Mouse (Mus musculus): ENCODE results near the gene Slx1b. TPM values are rescaled to one million over a fixed set of nuclear protein-coding genes. Genes with fewer than 3 reads are reported as not detected.

Slx1b gene
- polyA plus RNA-seq, 1 experiment from 2014 or later: 20.3 TPM

DNA sequence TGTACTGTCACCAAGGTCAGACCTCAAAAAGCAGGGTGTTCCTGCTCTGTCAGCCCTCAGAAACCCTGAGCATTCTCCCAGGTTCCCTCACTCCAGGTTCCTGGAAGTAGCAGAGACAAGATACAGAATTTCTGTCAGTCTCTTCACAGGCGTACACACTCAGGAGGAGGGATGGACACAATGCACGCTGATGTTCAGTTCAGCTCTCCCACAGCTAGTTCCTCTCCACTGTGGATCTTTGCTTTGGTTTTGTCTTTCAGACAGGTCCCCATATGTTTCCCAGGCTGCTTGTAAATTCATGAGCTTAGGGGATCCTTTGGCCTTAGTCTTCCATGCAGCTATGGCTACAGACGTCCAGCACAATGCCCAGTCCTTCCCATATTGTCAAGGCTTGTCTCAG, 1.3 kb upstream of the Slx1b start:
- Histone ChIP-seq H3K27ac (ENCODE audit: low read length) (no peak overlapping the region), H3K9ac (replicated peaks; ENCODE audit: low read depth, low read length) (peak overlapping the region; percentile 79; the same call in 1 of the 2 replicates), H3K4me1 (replicated peaks; ENCODE audit: control insufficient read depth, insufficient read depth, low read length) (peaks cover 36% of the 10 kb centered on the region), H3K4me2 (ENCODE audit: low read length) (peak overlapping the region; percentile 86), H3K36me3 (ENCODE audit: control insufficient read depth, insufficient read depth) (peaks cover 11% of the 10 kb centered on the region), H3K27me3 (replicated peaks; ENCODE audit: control insufficient read depth, insufficient read depth, low read length) (no peaks in the 10 kb centered on the region), H3K4me3 (replicated peaks; ENCODE audit: low read length) (peak overlapping the region; percentile 78), H3K9me3 (ENCODE audit: control insufficient read depth, low read length) (no peaks in the 10 kb centered on the region)
- ATAC-seq: no peak
- WGBS: 71% methylated on average over 3 of the region's 3 CpGs

DNA sequence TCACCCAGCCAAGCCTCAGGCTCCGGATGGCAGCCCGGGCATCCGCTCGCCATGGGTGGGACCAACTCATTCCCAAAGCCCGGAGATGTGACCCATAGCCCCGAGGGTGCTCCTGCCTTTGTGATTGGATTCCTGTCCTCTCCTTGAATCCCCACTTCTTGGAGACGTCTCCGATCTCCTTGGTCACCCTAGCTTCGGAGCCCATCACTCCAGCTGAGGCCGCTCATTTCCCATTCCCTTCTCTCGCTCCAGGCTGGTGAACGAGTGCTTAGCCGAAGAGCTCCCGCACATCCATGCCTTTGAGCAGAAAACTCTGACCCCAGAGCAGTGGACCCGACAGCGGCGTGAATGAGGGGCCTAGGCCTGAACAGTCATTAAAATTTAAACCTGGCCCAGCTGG, 719 bp upstream of the Slx1b start:
- Histone ChIP-seq H3K4me1 (replicated peaks; ENCODE audit: control insufficient read depth, insufficient read depth, low read length) (peaks cover 31% of the 10 kb centered on the region), H3K9me3 (ENCODE audit: control insufficient read depth, low read length) (no peaks in the 10 kb centered on the region), H3K9ac (replicated peaks; ENCODE audit: low read depth, low read length) (peak overlapping the region; percentile 79), H3K36me3 (ENCODE audit: control insufficient read depth, insufficient read depth) (peaks cover 15% of the 10 kb centered on the region), H3K27ac (ENCODE audit: low read length) (no peak overlapping the region; the same call in 1 of the 2 replicates), H3K27me3 (replicated peaks; ENCODE audit: control insufficient read depth, insufficient read depth, low read length) (no peaks in the 10 kb centered on the region), H3K4me3 (replicated peaks; ENCODE audit: low read length) (peak overlapping the region; percentile 78), H3K4me2 (ENCODE audit: low read length) (peak overlapping the region; percentile 86)
- no peak for ATAC-seq
- WGBS: 4% methylated on average over 17 of the region's 17 CpGs

DNA sequence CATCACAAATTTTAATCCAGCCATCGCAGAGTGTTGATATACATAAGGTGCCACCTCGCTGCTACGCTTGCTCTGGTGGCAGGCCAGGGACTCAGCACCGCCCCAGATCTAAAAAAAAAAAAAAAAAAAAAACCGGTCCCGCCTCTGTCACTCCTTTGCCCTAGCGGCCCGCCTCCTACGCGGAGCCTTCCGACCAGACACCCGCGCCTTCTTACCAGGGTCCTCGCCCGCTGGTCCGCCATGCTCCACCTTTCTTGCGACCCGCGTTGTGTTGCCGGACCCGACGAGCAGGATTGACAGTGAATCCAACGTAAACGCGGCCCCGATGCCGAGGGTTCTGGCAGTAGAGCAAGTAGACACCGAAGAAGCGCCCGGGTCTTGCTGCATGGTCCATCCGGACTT, 373 bp downstream of the Slx1b start, which contains the start of gene Bola2:
Bola2 (plus strand) TSS at position 192 of the 402 bp plus-strand sequence.
- Histone ChIP-seq H3K27ac (ENCODE audit: low read length) (peak within 1 kb of the TSS; percentile 92), H3K27me3 (replicated peaks; ENCODE audit: control insufficient read depth, insufficient read depth, low read length) (no peaks in the 10 kb centered on the region), H3K36me3 (ENCODE audit: control insufficient read depth, insufficient read depth) (peaks cover 19% of the 10 kb centered on the region), H3K4me2 (ENCODE audit: low read length) (peak within 1 kb of the TSS; percentile 86), H3K4me3 (replicated peaks; ENCODE audit: low read length) (peak within 1 kb of the TSS; percentile 78), H3K4me1 (replicated peaks; ENCODE audit: control insufficient read depth, insufficient read depth, low read length) (peaks cover 24% of the 10 kb centered on the region), H3K9me3 (ENCODE audit: control insufficient read depth, low read length) (no peaks in the 10 kb centered on the region), H3K9ac (replicated peaks; ENCODE audit: low read depth, low read length) (peak within 1 kb of the TSS; percentile 85)
- ATAC-seq: peak; percentile 39
- WGBS: under 1% methylated on average over 29 of the region's 31 CpGs

DNA sequence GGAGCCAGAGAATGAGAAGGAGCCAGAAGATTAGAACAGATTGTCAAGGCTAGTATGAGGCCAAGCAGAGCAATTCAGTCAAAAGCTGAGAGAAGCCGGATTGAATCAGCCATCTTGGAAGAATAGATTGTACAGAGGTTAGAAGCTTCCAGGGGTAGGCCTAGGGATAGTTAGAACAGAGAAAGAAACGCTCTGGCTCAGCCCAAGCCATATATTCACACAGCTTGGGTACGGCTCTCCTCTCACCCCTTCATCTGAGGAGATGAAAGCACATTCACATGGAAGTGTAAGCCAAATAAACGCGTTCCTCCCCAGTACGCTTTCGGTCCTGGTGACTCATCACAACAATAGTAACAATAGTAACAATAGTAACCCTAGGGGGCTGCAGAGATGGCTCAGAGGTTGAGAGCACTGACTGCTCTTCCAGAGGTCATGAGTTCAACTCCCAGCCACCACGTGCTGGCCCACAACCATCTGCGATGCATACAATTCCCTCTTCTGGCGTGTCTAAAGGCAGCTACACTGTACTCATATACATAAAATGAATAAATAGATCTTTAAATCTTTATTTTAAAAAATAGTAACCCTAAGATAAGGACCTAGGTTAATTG, 1.0 kb downstream of the Slx1b start:
- peak overlapping the region; percentile 64 for H3K4me2 ChIP-seq (ENCODE audit: low read length)
- H3K9ac ChIP-seq (replicated peaks; ENCODE audit: low read depth, low read length): peak overlapping the region; percentile 85
- no peak for ATAC-seq
- 28% methylated on average over 10 of the region's 10 CpGs for WGBS
- H3K9me3 ChIP-seq (ENCODE audit: control insufficient read depth, low read length): no peaks in the 10 kb centered on the region
- H3K27me3 ChIP-seq (replicated peaks; ENCODE audit: control insufficient read depth, insufficient read depth, low read length): no peaks in the 10 kb centered on the region
- H3K4me1 ChIP-seq (replicated peaks; ENCODE audit: control insufficient read depth, insufficient read depth, low read length): peaks cover 24% of the 10 kb centered on the region
- peaks cover 12% of the 10 kb centered on the region for H3K36me3 ChIP-seq (ENCODE audit: control insufficient read depth, insufficient read depth)
- peak overlapping the region; percentile 78 for H3K4me3 ChIP-seq (replicated peaks; ENCODE audit: low read length)
- peak overlapping the region; percentile 37; the same call in 1 of the 2 replicates for H3K27ac ChIP-seq (ENCODE audit: low read length)

DNA sequence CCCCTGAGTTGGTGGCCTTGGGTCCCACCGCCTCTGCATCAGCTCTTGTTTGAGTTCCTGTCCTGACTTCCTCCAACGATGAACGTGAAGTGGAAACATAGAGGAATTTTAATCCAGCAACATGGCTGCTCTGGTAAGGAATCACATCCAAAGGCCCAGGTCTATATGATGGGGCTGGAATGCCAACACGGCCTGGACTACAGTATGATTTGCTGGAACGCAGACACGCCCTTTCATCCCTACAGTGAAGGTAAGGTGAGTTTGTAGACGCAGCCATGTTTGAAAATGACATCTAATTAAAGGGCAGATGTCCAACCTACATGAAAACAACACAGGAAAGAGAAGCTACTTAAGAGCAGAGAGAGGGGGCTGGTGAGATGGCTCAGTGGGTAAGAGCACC, 1.8 kb downstream of the Slx1b start:
- H3K4me2 ChIP-seq (ENCODE audit: low read length): peak overlapping the region; percentile 16; the same call in 1 of the 2 replicates
- H3K4me3 ChIP-seq (replicated peaks; ENCODE audit: low read length): no peak overlapping the region
- H3K36me3 ChIP-seq (ENCODE audit: control insufficient read depth, insufficient read depth): peaks cover 8% of the 10 kb centered on the region; the same call in 1 of the 2 replicates
- no peaks in the 10 kb centered on the region for H3K27me3 ChIP-seq (replicated peaks; ENCODE audit: control insufficient read depth, insufficient read depth, low read length)
- no peak overlapping the region for H3K9ac ChIP-seq (replicated peaks; ENCODE audit: low read depth, low read length)
- peaks cover 24% of the 10 kb centered on the region for H3K4me1 ChIP-seq (replicated peaks; ENCODE audit: control insufficient read depth, insufficient read depth, low read length)
- no peaks in the 10 kb centered on the region for H3K9me3 ChIP-seq (ENCODE audit: control insufficient read depth, low read length)
- WGBS: 85% methylated on average over 7 of the region's 7 CpGs
- H3K27ac ChIP-seq (ENCODE audit: low read length): no peak overlapping the region
- ATAC-seq: no peak

DNA sequence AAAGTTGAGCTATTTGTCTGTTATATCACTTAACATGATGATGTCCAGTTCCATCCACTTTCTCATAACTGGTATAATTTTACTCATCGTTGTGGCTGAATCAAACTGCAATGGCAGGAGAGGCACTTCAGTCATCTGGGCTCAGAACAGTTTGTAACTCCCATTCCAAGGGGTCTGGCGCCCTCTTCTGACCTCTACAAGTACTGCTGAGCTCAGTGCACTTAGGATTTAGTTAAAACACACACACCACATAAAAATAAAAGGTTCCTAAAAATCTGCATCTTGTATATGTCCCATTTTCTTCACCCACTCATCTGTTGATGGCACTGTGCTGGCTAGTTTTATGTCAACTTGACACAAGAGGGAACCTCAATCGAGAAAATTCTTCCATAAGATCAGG, 2.3 kb downstream of the Slx1b start:
- Histone ChIP-seq H3K4me1 (replicated peaks; ENCODE audit: control insufficient read depth, insufficient read depth, low read length) (peaks cover 24% of the 10 kb centered on the region), H3K9me3 (ENCODE audit: control insufficient read depth, low read length) (no peaks in the 10 kb centered on the region), H3K27me3 (replicated peaks; ENCODE audit: control insufficient read depth, insufficient read depth, low read length) (no peaks in the 10 kb centered on the region), H3K36me3 (ENCODE audit: control insufficient read depth, insufficient read depth) (peaks cover 8% of the 10 kb centered on the region; the same call in 1 of the 2 replicates), H3K27ac (ENCODE audit: low read length) (no peak overlapping the region), H3K9ac (replicated peaks; ENCODE audit: low read depth, low read length) (no peak overlapping the region), H3K4me2 (ENCODE audit: low read length) (no peak overlapping the region), H3K4me3 (replicated peaks; ENCODE audit: low read length) (no peak overlapping the region)
- no peak for ATAC-seq
- 28% methylated on average over 3 of the region's 3 CpGs for WGBS

DNA sequence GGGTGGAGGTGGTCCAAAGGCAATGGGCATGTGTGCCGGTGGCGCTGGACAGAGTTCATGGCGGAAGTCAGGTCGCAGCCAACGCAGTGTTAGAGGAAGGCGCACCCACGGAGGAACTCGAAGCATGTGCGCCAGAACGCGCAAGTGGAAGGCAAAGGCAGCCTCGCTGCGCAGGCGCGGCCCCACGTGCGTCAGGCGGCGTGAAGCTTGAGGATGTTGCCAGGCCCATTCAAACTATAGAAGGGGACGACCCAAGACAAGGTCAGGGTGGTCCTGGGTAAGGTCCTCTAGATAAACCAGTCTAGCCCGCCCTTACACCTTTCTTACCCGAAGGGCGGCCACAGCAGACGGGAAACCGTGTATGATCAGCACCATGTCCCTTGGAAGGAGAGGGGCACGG, 3.2 kb downstream of the Slx1b start:
- H3K27me3 ChIP-seq (replicated peaks; ENCODE audit: control insufficient read depth, insufficient read depth, low read length): no peaks in the 10 kb centered on the region
- no peak overlapping the region for H3K4me3 ChIP-seq (replicated peaks; ENCODE audit: low read length)
- no peak overlapping the region for H3K9ac ChIP-seq (replicated peaks; ENCODE audit: low read depth, low read length)
- peaks cover 8% of the 10 kb centered on the region; the same call in 1 of the 2 replicates for H3K36me3 ChIP-seq (ENCODE audit: control insufficient read depth, insufficient read depth)
- no peak overlapping the region for H3K4me2 ChIP-seq (ENCODE audit: low read length)
- no peaks in the 10 kb centered on the region for H3K9me3 ChIP-seq (ENCODE audit: control insufficient read depth, low read length)
- ATAC-seq: no peak
- WGBS: 95% methylated on average over 26 of the region's 26 CpGs
- H3K4me1 ChIP-seq (replicated peaks; ENCODE audit: control insufficient read depth, insufficient read depth, low read length): peaks cover 24% of the 10 kb centered on the region
- no peak overlapping the region for H3K27ac ChIP-seq (ENCODE audit: low read length)

DNA sequence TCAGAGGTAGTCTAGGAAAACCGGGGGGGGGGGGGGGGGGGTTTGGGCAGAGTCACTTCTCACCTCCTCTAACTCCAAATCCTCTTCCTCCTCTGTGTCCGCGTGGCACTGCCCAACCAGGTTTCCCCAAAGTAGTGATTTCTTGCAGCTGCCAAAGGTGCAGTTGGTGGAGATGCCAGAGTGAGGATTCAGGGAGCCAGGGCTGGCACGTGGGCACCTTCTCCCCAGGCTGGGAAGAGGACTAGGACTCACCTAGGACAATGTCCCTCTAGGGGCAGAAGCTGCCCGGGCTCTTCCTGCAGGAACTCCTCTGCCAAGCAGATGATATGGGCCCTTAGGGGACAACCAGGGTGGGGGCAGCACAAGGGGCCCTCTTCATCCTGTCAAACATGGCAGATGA, 3.9 kb downstream of the Slx1b start:
- Histone ChIP-seq H3K27ac (ENCODE audit: low read length) (no peak overlapping the region), H3K27me3 (replicated peaks; ENCODE audit: control insufficient read depth, insufficient read depth, low read length) (no peaks in the 10 kb centered on the region), H3K4me2 (ENCODE audit: low read length) (no peak overlapping the region), H3K4me3 (replicated peaks; ENCODE audit: low read length) (no peak overlapping the region), H3K36me3 (ENCODE audit: control insufficient read depth, insufficient read depth) (peaks cover 8% of the 10 kb centered on the region; the same call in 1 of the 2 replicates), H3K9ac (replicated peaks; ENCODE audit: low read depth, low read length) (no peak overlapping the region), H3K4me1 (replicated peaks; ENCODE audit: control insufficient read depth, insufficient read depth, low read length) (peaks cover 16% of the 10 kb centered on the region), H3K9me3 (ENCODE audit: control insufficient read depth, low read length) (no peaks in the 10 kb centered on the region)
- no peak for ATAC-seq
- WGBS: 82% methylated on average over 5 of the region's 5 CpGs

DNA sequence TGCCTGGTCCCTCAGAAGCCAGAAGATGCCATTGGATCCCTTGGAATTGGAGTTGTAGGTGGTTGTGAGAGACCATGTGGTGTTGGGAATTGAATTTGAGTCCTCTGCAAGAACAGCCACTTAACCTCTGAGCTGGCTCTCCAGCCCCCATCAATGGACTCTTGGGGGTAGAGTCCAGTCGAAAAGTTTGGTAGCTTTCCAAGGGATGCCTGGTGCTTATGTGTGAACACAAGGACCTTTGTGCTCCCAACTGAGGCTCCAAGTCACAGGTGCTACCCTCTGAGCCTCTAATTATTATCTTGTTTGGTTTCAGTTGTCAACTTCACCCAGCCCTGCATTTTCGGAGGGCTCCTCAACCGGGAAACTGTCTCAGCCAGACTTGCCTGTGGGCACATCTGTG, 4.8 kb downstream of the Slx1b start:
- Histone ChIP-seq H3K4me3 (replicated peaks; ENCODE audit: low read length) (no peak overlapping the region), H3K36me3 (ENCODE audit: control insufficient read depth, insufficient read depth) (peaks cover 8% of the 10 kb centered on the region; the same call in 1 of the 2 replicates), H3K27me3 (replicated peaks; ENCODE audit: control insufficient read depth, insufficient read depth, low read length) (no peaks in the 10 kb centered on the region), H3K4me1 (replicated peaks; ENCODE audit: control insufficient read depth, insufficient read depth, low read length) (peaks cover 11% of the 10 kb centered on the region), H3K9ac (replicated peaks; ENCODE audit: low read depth, low read length) (no peak overlapping the region), H3K9me3 (ENCODE audit: control insufficient read depth, low read length) (no peaks in the 10 kb centered on the region), H3K27ac (ENCODE audit: low read length) (no peak overlapping the region), H3K4me2 (ENCODE audit: low read length) (no peak overlapping the region)
- no peak for ATAC-seq
- 87% methylated on average over 3 of the region's 3 CpGs for WGBS
